Mouse (Mus musculus): ENCODE data around the gene Hist2h2aa1.
"Not testable (repeated sequence)": the region's sequence is repeated elsewhere in the genome, so short reads cannot be mapped to it uniquely, and the experiment has no call there.

DNA sequence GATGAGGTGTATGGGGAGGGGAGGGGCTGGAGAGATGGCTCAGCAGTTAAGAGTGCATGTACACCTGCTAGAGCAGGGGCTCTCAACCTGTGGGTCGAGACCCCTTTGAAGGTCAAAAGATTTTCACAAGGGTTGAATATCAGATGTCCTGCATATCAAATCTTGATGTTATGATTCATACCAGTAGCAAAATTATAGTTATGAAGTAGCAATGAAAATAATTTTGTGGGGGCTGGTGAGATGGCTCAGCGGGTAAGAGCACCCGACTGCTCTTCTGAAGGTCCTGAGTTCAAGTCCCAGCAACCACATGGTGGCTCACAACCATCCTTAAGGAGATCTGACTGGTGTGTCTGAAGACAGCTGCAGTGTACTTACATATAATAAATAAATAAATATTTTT, 45.4 kb downstream of the Hist2h2aa1 start:
- not testable (repeated sequence) for TF ChIP-seq EP300, CTCF (IDR thresholded peaks at IDR 0.05; ENCODE audit: low read depth)
